Mouse (Mus musculus) E14TG2a.4 (cell line): Measurements from ENCODE around the gene Coro2b.

Experiments used
- CTCF ChIP-seq: conservative IDR thresholded peaks from 2 replicates; pipeline ENCODE4 v1.5.1; 2014; ENCODE audit warnings: low read length
- NANOG ChIP-seq: IDR thresholded peaks from 2 replicates; pipeline ENCODE4 v1.6.1; 2014; ENCODE audit warnings: borderline replicate concordance, low read length, mixed read lengths
- POU5F1 ChIP-seq: IDR thresholded peaks from 2 replicates; pipeline ENCODE4 v1.6.1; 2014; ENCODE audit warnings: low read length, borderline replicate concordance

DNA sequence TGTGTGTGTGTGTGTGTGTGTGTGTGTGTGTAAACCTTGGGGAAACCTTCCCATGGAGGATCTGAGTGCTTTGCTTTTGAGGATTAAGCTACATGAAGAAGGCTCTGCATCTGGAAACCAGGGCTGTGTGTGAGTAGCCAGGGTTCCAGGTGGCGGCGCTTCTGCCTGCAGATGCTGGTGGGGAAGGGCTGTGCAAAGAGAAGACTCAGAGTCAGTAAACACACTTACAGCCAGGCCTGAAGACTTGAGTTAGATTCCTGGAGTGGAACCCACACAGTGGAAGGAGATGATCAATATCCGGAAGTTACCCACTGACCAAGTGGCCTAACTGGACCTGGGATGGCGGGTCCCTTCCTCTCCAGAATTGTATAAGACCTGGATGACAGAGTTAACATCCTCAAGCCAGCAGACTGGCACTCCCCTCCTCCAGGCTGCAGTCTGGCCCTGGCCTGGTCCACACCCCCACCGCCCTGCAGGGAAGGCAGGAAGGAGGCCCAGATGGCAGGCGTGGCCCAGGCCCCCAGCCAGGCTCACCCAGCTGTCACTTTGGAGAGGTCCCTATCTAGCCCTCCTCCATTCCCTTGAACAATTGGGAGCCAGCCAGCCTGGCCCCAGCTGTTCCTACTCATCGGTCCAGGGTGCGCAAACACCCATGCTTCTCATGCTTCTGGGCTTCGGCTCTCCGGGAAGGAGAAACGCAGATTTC lies 59.9 kb downstream of the Coro2b start:
- TF ChIP-seq CTCF (no peak), POU5F1 (no peak), NANOG (no peak)
